Mouse (Mus musculus) neural tube, embryonic 11.5 days (tissue): ENCODE results near the gene Tmigd1. TPM values are rescaled to one million over a fixed set of nuclear protein-coding genes. Genes with fewer than 3 reads are reported as not detected.
"Not testable (repeated sequence)": the region's sequence is repeated elsewhere in the genome, so short reads cannot be mapped to it uniquely, and the experiment has no call there.

ENCODE experiments used
- ATAC-seq: fragments of 200-750 bp; cut with Nextera tagmentation; 2 replicates; pipeline ENCODE4 v1.8.0; 2017; ENCODE audit warnings: moderate number of reproducible peaks, mild to moderate bottlenecking, moderate TSS enrichment, moderate library complexity; ENCODE audit not compliant: insufficient read depth, low FRiP score, low TSS enrichment
- DNase-seq: peaks from one replicate; pipeline ENCODE4 v3.0.0-alpha.2; 2015; ENCODE audit warnings: low spot score
- H3K27ac ChIP-seq: fragments of 300-500 bp; sonication (generic); 2 replicates; pipeline ENCODE4 v1.5.1; 2014; ENCODE audit warnings: low read depth, mild to moderate bottlenecking, low read length
- H3K27me3 ChIP-seq: fragments of 300-500 bp; sonication (generic); 2 replicates; pipeline ENCODE4 v1.6.1; 2014; ENCODE audit warnings: mild to moderate bottlenecking, low read length, mixed read lengths; ENCODE audit not compliant: control insufficient read depth, insufficient read depth
- H3K36me3 ChIP-seq: fragments of 300-500 bp; sonication (generic); 2 replicates; pipeline ENCODE4 v1.6.1; 2014; ENCODE audit warnings: mild to moderate bottlenecking, low read length, moderate library complexity, mixed read lengths; ENCODE audit not compliant: control insufficient read depth, insufficient read depth
- H3K4me1 ChIP-seq: fragments of 300-500 bp; sonication (generic); 2 replicates; pipeline ENCODE4 v1.6.1; 2014; ENCODE audit warnings: low read length, mixed read lengths; ENCODE audit not compliant: control insufficient read depth, insufficient read depth
- H3K4me2 ChIP-seq: fragments of 300-500 bp; sonication (generic); 2 replicates; pipeline ENCODE4 v1.6.1; 2014; ENCODE audit warnings: low read depth, mild to moderate bottlenecking, moderate library complexity
- H3K4me3 ChIP-seq: fragments of 300-500 bp; sonication (generic); 2 replicates; pipeline ENCODE4 v1.5.1; 2014; ENCODE audit warnings: low read depth, low read length
- H3K9ac ChIP-seq: fragments of 300-500 bp; sonication (generic); 2 replicates; pipeline ENCODE4 v1.6.1; 2014; ENCODE audit warnings: mild to moderate bottlenecking, low read length
- H3K9me3 ChIP-seq: fragments of 300-500 bp; sonication (generic); 2 replicates; pipeline ENCODE4 v1.6.1; 2016; ENCODE audit warnings: low read length; ENCODE audit not compliant: control insufficient read depth
- WGBS: fragments of 180-500 bp; shearing (Covaris S2); extraction: QIAGEN DNeasy Blood & Tissue Kit; methylation state at CpG from one replicate; pipeline ENCODE4 v1.1.7; 2014; 5-methylcytosine and 5-hydroxymethylcytosine counted together
- polyA plus RNA-seq: library from polyadenylated mRNA; unstranded; fragments of >200 nt; fragmentation: Nextera tagmentation; extraction: Ambion mirVana; gene quantifications from 2 replicates; pipeline ENCODE4 v1.2.1, GENCODE M21; 2014

Tmigd1 gene
- polyA plus RNA-seq, 1 experiment from 2014 or later, result not detected

DNA sequence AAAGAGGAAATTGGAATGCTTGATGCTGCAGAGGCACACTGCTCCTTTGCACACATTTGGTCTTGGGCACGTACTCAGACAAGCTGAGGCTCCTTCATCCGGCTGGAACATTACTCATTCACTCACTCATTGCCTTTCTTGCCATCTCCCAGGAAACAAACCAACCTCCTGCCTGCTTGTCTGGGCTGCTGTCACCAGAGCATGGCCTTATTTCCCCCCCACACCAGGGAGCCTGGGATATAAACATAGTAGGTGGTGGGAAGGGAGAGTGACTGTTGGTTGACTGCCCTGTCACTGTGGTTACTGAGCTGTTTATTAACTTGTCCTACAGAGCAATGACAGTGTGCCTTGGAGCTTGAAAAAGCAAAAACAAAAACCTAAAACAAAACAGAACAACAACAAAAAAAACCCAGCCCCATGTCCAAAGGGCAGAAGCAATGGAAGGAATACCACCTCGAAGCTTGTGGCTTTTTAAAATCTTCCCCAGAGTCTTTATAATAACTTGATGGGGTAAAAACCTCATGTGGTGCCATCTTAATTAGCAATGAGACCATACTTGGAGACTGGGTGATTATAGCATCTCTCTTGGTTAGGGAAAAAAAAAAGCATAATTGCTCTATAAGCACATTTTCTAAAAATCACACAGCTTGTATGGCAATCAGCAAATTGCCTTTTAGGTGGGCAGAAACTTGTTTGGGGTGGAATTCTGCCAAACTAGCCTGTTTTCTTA lies 9.5 kb downstream of the Tmigd1 start:
- H3K27ac ChIP-seq, result no peak overlapping the region
- ATAC-seq (no peak), DNase-seq (no peak)
- H3K36me3 ChIP-seq, result no peaks in the 10 kb centered on the region
- H3K9me3 ChIP-seq, result no peaks in the 10 kb centered on the region
- no peaks in the 10 kb centered on the region for H3K27me3 ChIP-seq
- no peak overlapping the region for H3K4me3 ChIP-seq
- H3K9ac ChIP-seq, result no peak overlapping the region
- 0 out of 2 replicates have a peak, but pooled peaks cover under 1% of the 10 kb centered on the region for H3K4me1 ChIP-seq
- no peak overlapping the region for H3K4me2 ChIP-seq
- WGBS, result 25% methylated on average over 3 of the region's 3 CpGs

DNA sequence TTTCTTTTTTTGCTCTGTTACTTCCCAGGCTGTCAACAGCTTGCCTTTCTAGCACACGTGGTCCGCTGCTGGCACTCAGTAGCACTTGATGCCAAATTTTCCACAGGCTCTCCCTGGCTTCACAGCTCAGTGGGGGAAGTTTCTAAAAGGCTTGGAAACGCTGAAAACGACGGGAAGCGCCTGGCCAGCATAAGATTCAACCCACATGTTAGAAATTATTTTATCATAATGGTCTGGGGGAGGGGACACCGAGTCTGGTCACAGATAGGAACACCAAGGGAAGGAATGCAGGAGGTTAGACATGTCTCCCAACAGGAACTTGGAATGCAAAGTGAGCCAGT lies 10.1 kb downstream of the Tmigd1 start:
- 46% methylated on average over 7 of the region's 7 CpGs for WGBS
- H3K4me1 ChIP-seq, result 0 out of 2 replicates have a peak, but pooled peaks cover 2% of the 10 kb centered on the region

DNA sequence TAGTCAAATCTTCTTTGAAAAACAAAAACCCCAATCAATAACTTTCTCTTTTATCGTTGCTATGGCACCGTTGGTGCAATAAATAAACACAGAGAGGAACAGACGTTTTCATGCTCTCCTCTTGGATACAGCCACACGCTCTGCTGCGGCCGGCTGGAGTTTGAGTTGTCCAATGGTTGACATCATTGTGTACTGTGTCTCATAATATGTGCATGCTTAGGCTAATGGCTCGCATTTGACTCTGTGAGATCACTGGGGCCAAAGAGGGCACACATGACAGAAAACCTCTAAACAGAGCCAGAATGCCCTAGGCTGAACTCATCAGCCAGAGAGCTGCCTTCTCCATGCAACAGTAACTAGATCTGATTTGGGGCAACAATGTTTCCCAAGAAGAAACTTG lies 12.4 kb downstream of the Tmigd1 start:
- Histone ChIP-seq H3K9ac (no peak overlapping the region), H3K4me2 (no peak overlapping the region), H3K36me3 (no peaks in the 10 kb centered on the region), H3K27me3 (no peaks in the 10 kb centered on the region), H3K27ac (no peak overlapping the region), H3K4me3 (no peak overlapping the region), H3K9me3 (no peaks in the 10 kb centered on the region), H3K4me1 (0 out of 2 replicates have a peak, but pooled peaks cover 2% of the 10 kb centered on the region)
- 72% methylated on average over 7 of the region's 7 CpGs for WGBS
- ATAC-seq (no peak), DNase-seq (no peak)

More for the DNA sequence above, 10.1 kb downstream of the Tmigd1 start:
- DNase-seq (no peak), ATAC-seq (no peak)
- Histone ChIP-seq H3K36me3 (no peaks in the 10 kb centered on the region), H3K4me2 (no peak overlapping the region), H3K27me3 (no peaks in the 10 kb centered on the region), H3K9ac (no peak overlapping the region), H3K9me3 (no peaks in the 10 kb centered on the region), H3K4me3 (no peak overlapping the region), H3K27ac (no peak overlapping the region)

DNA sequence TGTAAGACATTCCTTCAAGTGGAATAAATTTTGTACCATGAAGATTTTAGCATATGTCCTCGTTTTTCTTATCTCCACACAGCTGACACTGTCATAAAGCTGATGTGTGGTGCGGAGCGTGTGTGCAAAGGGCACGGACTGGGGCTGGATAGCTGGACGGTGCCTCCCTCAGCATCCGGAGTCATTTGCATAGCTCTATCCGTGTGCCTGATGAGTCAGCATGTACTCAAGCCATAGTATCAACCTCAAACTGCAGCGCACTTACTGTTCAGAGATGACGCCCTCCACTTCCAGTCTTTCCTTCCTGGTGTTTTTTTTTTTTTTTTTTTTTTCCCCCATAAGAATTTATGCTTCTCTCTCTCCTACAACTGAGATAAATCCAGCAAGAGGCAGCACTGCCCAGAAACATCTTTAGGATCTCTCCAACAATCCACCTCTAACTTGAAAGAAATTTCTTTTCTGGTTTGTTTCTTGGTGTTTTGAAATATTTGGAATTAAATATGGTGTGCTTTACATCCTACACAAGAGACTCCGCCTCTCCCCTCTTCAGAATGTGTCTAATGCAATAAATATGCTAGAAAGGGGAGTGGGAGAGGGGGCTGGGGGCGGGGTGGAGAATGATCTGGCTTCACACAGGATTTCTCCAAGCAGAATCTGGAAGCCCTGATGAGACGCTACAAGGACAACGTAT lies 14.7 kb downstream of the Tmigd1 start:
- Histone ChIP-seq H3K4me1 (peaks cover 2% of the 10 kb centered on the region; the same call in 1 of the 2 replicates), H3K9me3 (no peaks in the 10 kb centered on the region), H3K27me3 (no peaks in the 10 kb centered on the region), H3K4me2 (peak overlapping the region; percentile 6; the same call in 1 of the 2 replicates), H3K9ac (no peak overlapping the region), H3K36me3 (no peaks in the 10 kb centered on the region), H3K4me3 (no peak overlapping the region), H3K27ac (no peak overlapping the region)
- 37% methylated on average over 13 of the region's 13 CpGs for WGBS
- no peak for ATAC-seq
- DNase-seq, result peak; percentile 23

DNA sequence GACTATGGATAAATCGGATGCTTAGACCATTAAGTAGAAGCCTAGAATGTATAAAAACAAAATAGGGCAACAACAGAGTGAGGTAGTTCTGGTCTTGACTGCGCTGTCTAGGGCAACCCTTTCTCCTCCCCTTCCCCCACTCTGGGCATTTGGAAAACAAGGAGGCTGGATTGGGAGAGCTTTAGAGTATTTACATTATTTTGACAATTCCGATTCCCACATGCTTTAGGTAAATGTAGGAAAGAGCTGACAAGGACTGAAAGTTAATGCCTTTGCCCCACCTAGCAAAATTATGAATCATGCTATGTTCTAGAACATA lies 15.2 kb downstream of the Tmigd1 start:
- H3K9me3 ChIP-seq, result no peaks in the 10 kb centered on the region
- no peak overlapping the region for H3K9ac ChIP-seq
- DNase-seq (no peak), ATAC-seq (no peak)
- no peak overlapping the region; the same call in 1 of the 2 replicates for H3K4me2 ChIP-seq
- H3K27ac ChIP-seq, result no peak overlapping the region
- H3K36me3 ChIP-seq, result no peaks in the 10 kb centered on the region
- no peak overlapping the region for H3K4me3 ChIP-seq
- H3K27me3 ChIP-seq, result no peaks in the 10 kb centered on the region
- WGBS, result 49% methylated on average over 3 of the region's 3 CpGs
- peaks cover 2% of the 10 kb centered on the region; the same call in 1 of the 2 replicates for H3K4me1 ChIP-seq

DNA sequence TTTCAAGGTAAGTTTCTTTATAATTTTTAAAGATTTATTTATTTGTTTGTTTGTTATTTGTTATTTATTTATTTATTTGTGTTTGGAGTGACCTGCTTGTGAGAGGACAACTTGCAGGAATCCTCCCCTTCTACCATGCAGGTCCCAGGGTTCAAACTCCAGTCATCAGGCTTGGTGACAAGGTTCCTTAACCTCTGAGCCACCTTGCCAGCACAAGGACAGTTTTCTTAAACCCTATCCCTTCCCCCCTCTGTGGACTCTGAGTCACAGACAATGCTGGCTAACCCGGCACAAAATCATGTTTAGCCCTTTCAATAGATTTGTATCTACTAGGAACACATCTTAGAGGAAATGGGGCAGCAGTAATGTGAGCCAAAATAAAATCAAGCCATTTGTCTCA lies 18.6 kb downstream of the Tmigd1 start:
- no peaks in the 10 kb centered on the region for H3K9me3 ChIP-seq
- H3K36me3 ChIP-seq, result no peaks in the 10 kb centered on the region
- peaks cover 2% of the 10 kb centered on the region; the same call in 1 of the 2 replicates for H3K4me1 ChIP-seq
- no peak overlapping the region for H3K27ac ChIP-seq
- DNase-seq (no peak), ATAC-seq (no peak)
- no peak overlapping the region for H3K4me2 ChIP-seq
- no peak overlapping the region for H3K9ac ChIP-seq
- H3K4me3 ChIP-seq, result no peak overlapping the region
- no peaks in the 10 kb centered on the region for H3K27me3 ChIP-seq
- 44% methylated on average over 1 of the region's 1 CpGs for WGBS

DNA sequence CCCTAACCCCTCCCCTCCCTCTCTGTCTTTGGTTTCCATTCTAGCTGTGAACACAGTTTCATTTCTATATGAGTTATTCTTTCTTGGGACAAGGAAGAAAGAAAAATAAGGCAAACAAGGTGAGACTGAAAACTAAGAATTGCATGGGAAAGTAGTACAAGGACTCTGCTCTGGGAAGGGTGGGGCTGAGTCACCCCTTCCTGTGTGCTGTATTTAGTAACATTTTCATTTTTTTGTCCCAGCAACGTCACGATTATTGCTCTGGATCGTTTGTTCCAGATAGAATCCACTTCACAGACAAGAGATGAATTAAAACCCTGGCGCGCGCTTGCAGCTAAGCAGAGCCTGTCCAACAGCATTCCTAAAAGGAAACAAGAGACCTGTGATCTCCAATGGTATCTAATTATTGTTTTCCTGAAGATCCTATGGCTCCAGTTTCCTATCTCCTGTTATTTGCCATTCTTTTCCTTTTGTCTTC lies 22.8 kb downstream of the Tmigd1 start, which contains the start of gene Blmh:
TSS of gene Blmh (plus strand) at position 51 of the 478 bp plus-strand sequence.
- H3K27me3 ChIP-seq, result no peaks in the 10 kb centered on the region
- WGBS, result 89% methylated on average over 6 of the region's 6 CpGs
- H3K9ac ChIP-seq, result no peak within 1 kb of the TSS
- no peak for DNase-seq
- no peak within 1 kb of the TSS for H3K4me2 ChIP-seq
- H3K4me1 ChIP-seq, result no peaks in the 10 kb centered on the region; the same call in 1 of the 2 replicates
- no peak within 1 kb of the TSS for H3K4me3 ChIP-seq
- H3K27ac ChIP-seq, result no peak within 1 kb of the TSS
- no peaks in the 10 kb centered on the region for H3K36me3 ChIP-seq
- ATAC-seq, result no peak
- no peaks in the 10 kb centered on the region for H3K9me3 ChIP-seq

DNA sequence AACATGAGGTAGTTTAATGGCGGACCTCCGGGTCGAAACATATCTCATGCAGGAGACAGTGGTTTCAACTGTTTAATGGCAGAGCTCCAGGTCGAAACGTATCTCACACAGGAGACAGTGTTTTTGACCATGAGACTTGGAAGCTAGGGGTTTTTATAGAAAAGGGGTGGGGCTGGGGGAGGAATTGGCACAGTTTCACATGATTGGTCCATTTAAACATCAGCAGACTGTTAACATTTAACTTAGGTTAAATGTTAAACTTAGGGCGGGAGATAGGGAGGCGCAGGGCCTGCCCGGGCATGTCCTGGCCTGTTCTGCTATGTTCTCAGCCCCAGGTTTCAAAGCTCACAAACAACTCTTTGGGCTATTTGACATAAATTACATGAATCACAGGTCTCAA lies 26.6 kb downstream of the Tmigd1 start:
- WGBS, result 91% methylated on average over 8 of the region's 8 CpGs
- H3K4me2 ChIP-seq, H3K27ac ChIP-seq, H3K27me3 ChIP-seq, DNase-seq, H3K4me1 ChIP-seq, H3K9me3 ChIP-seq, H3K9ac ChIP-seq, H3K36me3 ChIP-seq, H3K4me3 ChIP-seq, ATAC-seq: not testable (repeated sequence)

DNA sequence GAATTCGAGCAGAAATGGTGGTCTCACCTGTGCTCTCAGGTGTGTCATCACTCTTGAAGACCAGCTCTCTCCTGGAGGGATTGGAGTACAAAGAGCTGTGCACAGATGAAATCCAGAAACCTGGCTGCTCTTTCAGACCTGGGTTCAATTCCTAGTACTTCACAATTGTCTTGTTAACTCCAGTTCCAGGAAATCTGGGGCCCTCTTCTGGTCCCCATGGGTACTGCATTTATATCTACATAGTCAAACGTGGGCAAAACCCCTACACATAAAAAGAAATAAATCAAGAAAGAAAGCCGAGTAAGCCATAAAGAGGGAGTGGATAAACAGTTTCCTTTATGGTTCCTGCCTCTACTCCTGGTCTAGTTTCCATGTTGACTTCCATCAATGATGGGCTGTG lies 31.2 kb downstream of the Tmigd1 start:
- Histone ChIP-seq H3K27me3 (no peaks in the 10 kb centered on the region), H3K9me3 (no peaks in the 10 kb centered on the region), H3K36me3 (no peaks in the 10 kb centered on the region), H3K9ac (no peak overlapping the region), H3K4me2 (no peak overlapping the region), H3K4me1 (no peaks in the 10 kb centered on the region), H3K27ac (no peak overlapping the region), H3K4me3 (no peak overlapping the region)
- no peak for ATAC-seq
- 76% methylated on average over 3 of the region's 3 CpGs for WGBS
- no peak for DNase-seq
